8 mouse cellular contexts compared by ENCODE assay signal in the genomic region with DNA sequence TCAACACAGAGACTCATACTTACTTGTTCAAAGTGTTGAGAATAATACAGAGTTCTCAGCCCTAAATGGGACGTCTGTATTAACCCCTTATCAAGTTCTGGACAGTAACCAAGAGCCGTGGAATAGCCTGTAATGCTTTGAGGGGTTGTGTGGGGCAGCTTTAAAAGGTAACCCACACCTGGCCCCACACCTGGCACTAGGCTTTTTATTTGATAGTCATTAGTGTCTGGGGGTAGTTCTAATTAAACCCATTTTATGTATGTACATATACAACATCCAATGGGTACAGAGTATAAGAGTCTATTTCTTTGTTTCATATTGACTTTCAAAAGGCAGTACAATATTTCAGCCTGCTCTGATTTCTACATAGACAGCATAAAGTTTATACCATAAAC. TPM values are rescaled to one million over a fixed set of nuclear protein-coding genes. Genes with fewer than 3 reads are reported as not detected.
DNase-seq lines count a peak whose midpoint lies in the region; ATAC-seq and TF ChIP-seq lines count a peak whose summit lies in the region.
"Had no signal": no experiment of that assay in that cellular context is flagged by ENCODE, and none has a peak within 500 bp of the region (broad histone marks: within the 10 kb centered on the region; RNA-seq: fewer than 3 reads in every experiment).

No protein-coding gene starts in this region.

- peak overlapping the region; percentile 61 for H3K4me3 ChIP-seq in left cerebral cortex, adult 2 months
- H3K4me3 ChIP-seq in forebrain, embryonic 15.5 days = peak overlapping the region; percentile 61
- peak overlapping the region; percentile 63 for H3K4me3 ChIP-seq in limb, embryonic 12.5 days (replicated peaks)
- H3K4me3 ChIP-seq in olfactory bulb, adult 2 months (ENCODE audit: insufficient read depth, low read depth, low read length) = peak overlapping the region; percentile 70

- no peak for DNase-seq in left cerebral cortex, adult 2 months (ENCODE audit: extremely low spot score in 1 of 2, low spot score in 2 of 2)
- DNase-seq in left cerebral cortex, postnatal 4 days = no peak
- DNase-seq in frontal cortex, postnatal 14 days (ENCODE audit: low spot score in 2 of 2) = no peak
- DNase-seq in urinary bladder, postnatal 36 days (ENCODE audit: low spot score in 2 of 2) = no peak

- no peak for TF ChIP-seq POLR2A in olfactory bulb, adult 2 months (IDR thresholded peaks at IDR 0.05; ENCODE audit: insufficient read depth, low read depth, low read length)

- H3K27me3 ChIP-seq in forebrain, embryonic 15.5 days = no peaks in the 10 kb centered on the region
- H3K27me3 ChIP-seq in limb, embryonic 12.5 days = peaks cover 15% of the 10 kb centered on the region

- 52% methylated on average over 2 of the region's 2 CpGs for WGBS in forebrain, embryonic 15.5 days
- 48% methylated on average over 2 of the region's 2 CpGs for WGBS in limb, embryonic 12.5 days
- 53% methylated on average over 2 of the region's 2 CpGs for WGBS in olfactory bulb, adult 2 months

- H3K36me3 ChIP-seq in forebrain, embryonic 15.5 days = no peaks in the 10 kb centered on the region
- no peaks in the 10 kb centered on the region for H3K36me3 ChIP-seq in limb, embryonic 12.5 days

- no peak for TF ChIP-seq CTCF in left cerebral cortex, adult 2 months (IDR thresholded peaks at IDR 0.05)
- TF ChIP-seq CTCF in olfactory bulb, adult 2 months (IDR thresholded peaks at IDR 0.05; ENCODE audit: insufficient read depth, low read depth, low read length) = no peak

- no peaks in the 10 kb centered on the region for H3K9me3 ChIP-seq in forebrain, embryonic 15.5 days
- H3K9me3 ChIP-seq in limb, embryonic 12.5 days = no peaks in the 10 kb centered on the region

- no peak; the same call in 1 of the 2 replicates for ATAC-seq in forebrain, embryonic 15.5 days (replicated peaks)
- no peak for ATAC-seq in limb, embryonic 12.5 days (ENCODE audit: insufficient number of reproducible peaks, insufficient read depth, low FRiP score, low TSS enrichment, low read depth)

- intact Hi-C loops in left cerebral cortex, adult 2 months (cut with DNase I) = loop anchor here (5.0 kb wide), 1 partner anchor 227 kb away; no protein-coding TSS in a partner anchor
- intact Hi-C loops in left cerebral cortex, postnatal 4 days (cut with DNase I) = loop anchor here (5.0 to 10.0 kb wide), 2 partner anchors 202 to 580 kb away; a partner anchor contains a TSS

- no peak overlapping the region for H3K27ac ChIP-seq in left cerebral cortex, adult 2 months
- no peak overlapping the region for H3K27ac ChIP-seq in forebrain, embryonic 15.5 days (replicated peaks)
- no peak overlapping the region for H3K27ac ChIP-seq in limb, embryonic 12.5 days
- no peak overlapping the region for H3K27ac ChIP-seq in olfactory bulb, adult 2 months (ENCODE audit: insufficient read depth, low read depth, low read length)

- H3K9ac ChIP-seq in forebrain, embryonic 15.5 days (replicated peaks) = no peak overlapping the region; the same call in 1 of the 2 replicates
- H3K9ac ChIP-seq in limb, embryonic 12.5 days (replicated peaks) = no peak overlapping the region

- H3K4me2 ChIP-seq in forebrain, embryonic 15.5 days (replicated peaks) = peak overlapping the region; percentile 99
- H3K4me2 ChIP-seq in limb, embryonic 12.5 days = peak overlapping the region; percentile 96

- H3K4me1 ChIP-seq in forebrain, embryonic 15.5 days = peaks cover 7% of the 10 kb centered on the region
- H3K4me1 ChIP-seq in limb, embryonic 12.5 days (replicated peaks) = peaks cover 6% of the 10 kb centered on the region; the same call in 1 of the 2 replicates
- H3K4me1 ChIP-seq in olfactory bulb, adult 2 months (ENCODE audit: control insufficient read depth, insufficient read depth, low read length) = peaks cover 13% of the 10 kb centered on the region

RNA-seq across cellular contexts. Expression of a gene that starts 4.6 kb away (rescaled TPM):
- under 1 TPM in 1 of 2 experiments, not detected in 1; 0.29 TPM for total RNA-seq in left cerebral cortex, adult 2 months (2021)
- total RNA-seq in left cerebral cortex, postnatal 4 days (2021) = under 1 TPM; 0.30 to 0.34 TPM
- polyA plus RNA-seq in forebrain, embryonic 15.5 days (2015; fragmentation: Nextera tagmentation; extraction: Ambion mirVana) = 0.08 TPM in 1 of 2 replicates, not detected in the other
- polyA plus RNA-seq in limb, embryonic 12.5 days (2016; fragmentation: Nextera tagmentation; extraction: Ambion mirVana) = not detected in 2 replicates
- polyA plus RNA-seq in olfactory bulb, adult 2 months (2012; ENCODE audit: insufficient read depth, insufficient read length, low replicate concordance, missing spikeins) = not detected in 2 replicates
- polyA plus RNA-seq: spleen, adult 2 months had no signal

RNA-seq across cellular contexts. Expression of a gene that starts 38.0 kb away (rescaled TPM):
- not detected for total RNA-seq in left cerebral cortex, adult 2 months (2021)
- not detected for total RNA-seq in left cerebral cortex, postnatal 4 days (2021)
- not detected in 2 replicates for polyA plus RNA-seq in forebrain, embryonic 15.5 days (2015; fragmentation: Nextera tagmentation; extraction: Ambion mirVana)
- polyA plus RNA-seq in limb, embryonic 12.5 days (2016; fragmentation: Nextera tagmentation; extraction: Ambion mirVana) = not detected in 2 replicates
- polyA plus RNA-seq in olfactory bulb, adult 2 months (2012; ENCODE audit: insufficient read depth, insufficient read length, low replicate concordance, missing spikeins) = not detected in 2 replicates
- polyA plus RNA-seq: spleen, adult 2 months had no signal

RNA-seq across cellular contexts. Expression of a gene that starts 49.6 kb away (rescaled TPM):
- total RNA-seq in left cerebral cortex, adult 2 months (2021) = 1 to 10 TPM; 1.5 to 2.2 TPM
- 1 to 10 TPM; 6.3 to 7.6 TPM for total RNA-seq in left cerebral cortex, postnatal 4 days (2021)
- polyA plus RNA-seq in forebrain, embryonic 15.5 days (2015; fragmentation: Nextera tagmentation; extraction: Ambion mirVana) = 8.9 and 9.4 TPM in 2 replicates
- polyA plus RNA-seq in limb, embryonic 12.5 days (2016; fragmentation: Nextera tagmentation; extraction: Ambion mirVana) = 18.4 and 20.2 TPM in 2 replicates
- polyA plus RNA-seq in olfactory bulb, adult 2 months (2012; ENCODE audit: insufficient read depth, insufficient read length, low replicate concordance, missing spikeins) = not detected in 2 replicates
